Mouse (Mus musculus) neural tube, embryonic 14.5 days (tissue): ENCODE measurements around the gene Tmco1. TPM values are rescaled to one million over a fixed set of nuclear protein-coding genes. Genes with fewer than 3 reads are reported as not detected.

Experiments
- ATAC-seq: fragments of 200-750 bp; cut with Nextera tagmentation; 2 replicates; pipeline ENCODE4 v1.8.0; 2017; ENCODE audit warnings: low read depth, mild to moderate bottlenecking, moderate TSS enrichment, moderate library complexity
- H3K27ac ChIP-seq: fragments of 300-500 bp; sonication (generic); 2 replicates; pipeline ENCODE4 v1.5.1; 2014; ENCODE audit warnings: low read depth, mild to moderate bottlenecking, control low read depth, low read length, moderate library complexity, mixed read lengths
- H3K27me3 ChIP-seq: fragments of 300-500 bp; sonication (generic); 2 replicates; pipeline ENCODE4 v1.6.1; 2014; ENCODE audit warnings: low read length; ENCODE audit not compliant: control insufficient read depth, insufficient read depth
- H3K36me3 ChIP-seq: fragments of 300-500 bp; sonication (generic); 2 replicates; pipeline ENCODE4 v1.6.1; 2014; ENCODE audit warnings: low read length, mixed read lengths; ENCODE audit not compliant: control insufficient read depth, insufficient read depth
- H3K4me1 ChIP-seq: fragments of 300-500 bp; sonication (generic); 2 replicates; pipeline ENCODE4 v1.6.1; 2014; ENCODE audit warnings: low read length; ENCODE audit not compliant: control insufficient read depth, insufficient read depth
- H3K4me2 ChIP-seq: fragments of 300-500 bp; sonication (generic); 2 replicates; pipeline ENCODE4 v1.6.1; 2014; ENCODE audit warnings: mild to moderate bottlenecking, low read depth, low read length, control low read depth
- H3K4me3 ChIP-seq: fragments of 300-500 bp; sonication (generic); 2 replicates; pipeline ENCODE4 v1.5.1; 2014; ENCODE audit warnings: low read depth, low read length, control low read depth, mixed read lengths
- H3K9ac ChIP-seq: fragments of 300-500 bp; sonication (generic); replicated peaks from 2 replicates; pipeline ENCODE4 v1.6.1; 2014; ENCODE audit warnings: low read depth, mild to moderate bottlenecking, control low read depth, low read length, mixed read lengths
- H3K9me3 ChIP-seq: fragments of 300-500 bp; sonication (generic); 2 replicates; pipeline ENCODE4 v1.6.1; 2016; ENCODE audit warnings: low read length; ENCODE audit not compliant: control insufficient read depth
- whole genome bisulfite sequencing: fragments of 180-500 bp; shearing (Covaris S2); extraction: QIAGEN DNeasy Blood & Tissue Kit; methylation state at CpG from one replicate; pipeline ENCODE4 v1.1.7; 2014; 5-methylcytosine and 5-hydroxymethylcytosine counted together
- polyA plus RNA-seq: library from polyadenylated mRNA; unstranded; fragments of >200 nt; fragmentation: Nextera tagmentation; extraction: Ambion mirVana; gene quantifications from 2 replicates; pipeline ENCODE4 v1.2.1, GENCODE M21; 2014

The Tmco1 gene
- polyA plus RNA-seq, 1 experiment from 2014 or later, result 77.1 TPM

GRCm38 (mm10) chr1:167368513-167368912, 60.3 kb downstream of the Tmco1 start:
- Histone ChIP-seq H3K27me3 (no peaks in the 10 kb centered on the region), H3K9me3 (no peaks in the 10 kb centered on the region), H3K36me3 (0 out of 2 replicates have a peak, but pooled peaks cover 3% of the 10 kb centered on the region), H3K4me1 (no peaks in the 10 kb centered on the region), H3K9ac (no peak overlapping the region), H3K4me2 (no peak overlapping the region), H3K27ac (no peak overlapping the region), H3K4me3 (no peak overlapping the region)
- WGBS, result 85% methylated on average over 7 of the region's 7 CpGs
- ATAC-seq, result no peak

GRCm38 (mm10) chr1:167369905-167370304, 61.7 kb downstream of the Tmco1 start:
- H3K4me2 ChIP-seq, result no peak overlapping the region
- no peaks in the 10 kb centered on the region for H3K36me3 ChIP-seq
- WGBS, result 16% methylated on average over 7 of the region's 7 CpGs
- ATAC-seq, result peak; percentile 39; the same call in 1 of the 2 replicates
- no peak overlapping the region for H3K27ac ChIP-seq
- H3K9ac ChIP-seq, result no peak overlapping the region
- H3K4me1 ChIP-seq, result no peaks in the 10 kb centered on the region
- no peaks in the 10 kb centered on the region for H3K27me3 ChIP-seq
- H3K9me3 ChIP-seq, result no peaks in the 10 kb centered on the region
- no peak overlapping the region for H3K4me3 ChIP-seq

GRCm38 (mm10) chr1:167372739-167373138, 64.6 kb downstream of the Tmco1 start:
- no peaks in the 10 kb centered on the region for H3K27me3 ChIP-seq
- H3K27ac ChIP-seq, result no peak overlapping the region
- ATAC-seq, result no peak
- H3K4me1 ChIP-seq, result no peaks in the 10 kb centered on the region
- H3K9me3 ChIP-seq, result no peaks in the 10 kb centered on the region
- H3K4me2 ChIP-seq, result no peak overlapping the region
- no peak overlapping the region for H3K4me3 ChIP-seq
- 90% methylated on average over 7 of the region's 7 CpGs for WGBS
- H3K36me3 ChIP-seq, result no peaks in the 10 kb centered on the region
- H3K9ac ChIP-seq, result no peak overlapping the region

GRCm38 (mm10) chr1:167374003-167374784, 66.0 kb downstream of the Tmco1 start:
- 17% methylated on average over 15 of the region's 15 CpGs for WGBS
- no peak for ATAC-seq
- Histone ChIP-seq H3K9me3 (no peaks in the 10 kb centered on the region), H3K4me1 (no peaks in the 10 kb centered on the region), H3K4me3 (no peak overlapping the region), H3K9ac (no peak overlapping the region), H3K27ac (no peak overlapping the region), H3K4me2 (no peak overlapping the region), H3K27me3 (no peaks in the 10 kb centered on the region), H3K36me3 (no peaks in the 10 kb centered on the region)

GRCm38 (mm10) chr1:167374942-167375341, 66.8 kb downstream of the Tmco1 start:
- Histone ChIP-seq H3K36me3 (no peaks in the 10 kb centered on the region), H3K27ac (no peak overlapping the region), H3K4me2 (no peak overlapping the region), H3K9me3 (no peaks in the 10 kb centered on the region), H3K4me3 (no peak overlapping the region), H3K27me3 (no peaks in the 10 kb centered on the region), H3K4me1 (no peaks in the 10 kb centered on the region), H3K9ac (no peak overlapping the region)
- ATAC-seq, result no peak
- 48% methylated on average over 2 of the region's 2 CpGs for WGBS

GRCm38 (mm10) chr1:167378019-167378418, 69.8 kb downstream of the Tmco1 start:
- Histone ChIP-seq H3K27ac (no peak overlapping the region), H3K9ac (no peak overlapping the region), H3K36me3 (no peaks in the 10 kb centered on the region), H3K4me2 (no peak overlapping the region), H3K4me1 (no peaks in the 10 kb centered on the region), H3K4me3 (no peak overlapping the region), H3K9me3 (no peaks in the 10 kb centered on the region), H3K27me3 (no peaks in the 10 kb centered on the region)
- ATAC-seq, result no peak
- 76% methylated on average over 6 of the region's 6 CpGs for WGBS

GRCm38 (mm10) chr1:167379751-167380150, 71.6 kb downstream of the Tmco1 start:
- Histone ChIP-seq H3K36me3 (no peaks in the 10 kb centered on the region), H3K27ac (no peak overlapping the region), H3K27me3 (no peaks in the 10 kb centered on the region), H3K4me3 (no peak overlapping the region), H3K4me1 (no peaks in the 10 kb centered on the region), H3K4me2 (no peak overlapping the region), H3K9me3 (no peaks in the 10 kb centered on the region), H3K9ac (no peak overlapping the region)
- ATAC-seq, result no peak
- WGBS, result 77% methylated on average over 5 of the region's 5 CpGs

- WGBS, result 92% methylated on average over 2 of the region's 2 CpGs
- Histone ChIP-seq H3K27me3 (no peaks in the 10 kb centered on the region), H3K9me3 (no peaks in the 10 kb centered on the region), H3K4me2 (no peak overlapping the region), H3K36me3 (no peaks in the 10 kb centered on the region), H3K9ac (no peak overlapping the region), H3K4me3 (no peak overlapping the region), H3K27ac (no peak overlapping the region), H3K4me1 (no peaks in the 10 kb centered on the region)
- no peak for ATAC-seq
Measured at GRCm38 (mm10) chr1:167380223-167380622, 72.0 kb downstream of the Tmco1 start.

- Histone ChIP-seq H3K4me3 (no peak overlapping the region), H3K4me2 (no peak overlapping the region), H3K9me3 (no peaks in the 10 kb centered on the region), H3K27ac (no peak overlapping the region), H3K9ac (no peak overlapping the region), H3K27me3 (no peaks in the 10 kb centered on the region), H3K36me3 (no peaks in the 10 kb centered on the region), H3K4me1 (no peaks in the 10 kb centered on the region)
- 87% methylated on average over 8 of the region's 8 CpGs for WGBS
- ATAC-seq, result no peak
Measured at GRCm38 (mm10) chr1:167381050-167382015, 73.2 kb downstream of the Tmco1 start.
